Mouse (Mus musculus) cerebellum, adult 2 months (tissue): ENCODE measurements around the gene Wnt9b.

Experiments
- CTCF ChIP-seq: fragments of 200-500 bp; IDR thresholded peaks from 2 replicates; pipeline ENCODE4 v1.5.1; 2011; ENCODE audit warnings: low read depth, mild to moderate bottlenecking, control low read depth, low read length, moderate library complexity, borderline replicate concordance; ENCODE audit not compliant: insufficient read depth
- POLR2A ChIP-seq: fragments of 200-500 bp; IDR thresholded peaks from 2 replicates; pipeline ENCODE4 v1.6.1; 2011; ENCODE audit warnings: low read length, control low read depth, borderline replicate concordance; ENCODE audit not compliant: insufficient read depth

DNA sequence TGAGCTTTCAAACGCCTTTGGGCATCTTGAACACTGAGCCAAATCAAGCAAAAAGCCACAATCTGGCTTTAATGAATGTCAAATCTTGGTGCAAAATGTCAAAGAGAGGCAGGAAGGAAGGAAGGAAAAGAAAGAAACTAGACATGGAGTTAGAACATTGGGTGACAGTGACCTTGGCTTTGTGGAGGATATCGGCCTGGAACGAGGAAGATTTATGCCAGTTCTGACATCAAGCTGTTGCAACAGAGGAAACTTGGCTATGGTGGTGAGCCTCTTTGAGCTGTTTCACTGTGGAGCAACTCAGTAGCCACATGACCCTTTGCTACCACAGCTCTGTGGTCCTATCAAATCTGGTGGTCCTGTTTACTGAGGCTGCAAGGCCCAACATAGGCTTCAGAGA, 991 bp upstream of the Wnt9b start:
- TF ChIP-seq CTCF (no peak), POLR2A (no peak)
